Mouse (Mus musculus) midbrain, postnatal 0 days (tissue): Measurements from ENCODE around the gene Xylt1. TPM values are rescaled to one million over a fixed set of nuclear protein-coding genes. Genes with fewer than 3 reads are reported as not detected.

Experiments used
- ATAC-seq: fragments of 200-750 bp; cut with Nextera tagmentation; 2 replicates; pipeline ENCODE4 v1.8.0; 2017; ENCODE audit warnings: moderate number of reproducible peaks, mild to moderate bottlenecking, moderate TSS enrichment, moderate library complexity; ENCODE audit not compliant: low FRiP score
- DNase-seq: peaks from one replicate; pipeline ENCODE4 v3.0.0-alpha.2; 2015; ENCODE audit warnings: low spot score
- H3K27ac ChIP-seq: fragments of 300-500 bp; sonication (generic); 2 replicates; pipeline ENCODE4 v1.5.1; 2014; ENCODE audit warnings: low read depth, mild to moderate bottlenecking, low read length, mixed read lengths
- H3K27me3 ChIP-seq: fragments of 300-500 bp; sonication (generic); 2 replicates; pipeline ENCODE4 v1.6.1; 2014; ENCODE audit warnings: low read length, control low read depth, mixed read lengths; ENCODE audit not compliant: insufficient read depth
- H3K36me3 ChIP-seq: fragments of 300-500 bp; sonication (generic); 2 replicates; pipeline ENCODE4 v1.6.1; 2014; ENCODE audit warnings: low read length, control low read depth, mixed read lengths; ENCODE audit not compliant: insufficient read depth
- H3K4me1 ChIP-seq: fragments of 300-500 bp; sonication (generic); 2 replicates; pipeline ENCODE4 v1.6.1; 2014; ENCODE audit warnings: mild to moderate bottlenecking, control low read depth, antibody characterized with exemption, low read length, mixed read lengths; ENCODE audit not compliant: insufficient read depth
- H3K4me2 ChIP-seq: fragments of 300-500 bp; sonication (generic); 2 replicates; pipeline ENCODE4 v1.6.1; 2014; ENCODE audit warnings: low read depth, mild to moderate bottlenecking, low read length, mixed read lengths; ENCODE audit not compliant: poor library complexity, severe bottlenecking
- H3K4me3 ChIP-seq: fragments of 300-500 bp; sonication (generic); 2 replicates; pipeline ENCODE4 v1.5.1; 2014; ENCODE audit warnings: low read depth, mild to moderate bottlenecking, low read length, moderate library complexity
- H3K9ac ChIP-seq: fragments of 300-500 bp; sonication (generic); replicated peaks from 2 replicates; pipeline ENCODE4 v1.6.1; 2014; ENCODE audit warnings: mild to moderate bottlenecking, low read length, moderate library complexity, mixed read lengths; ENCODE audit not compliant: poor library complexity, severe bottlenecking
- H3K9me3 ChIP-seq: fragments of 300-500 bp; sonication (generic); 2 replicates; pipeline ENCODE4 v1.6.1; 2016; ENCODE audit warnings: low read length, control low read depth
- CTCF ChIP-seq: IDR thresholded peaks from 2 replicates; pipeline ENCODE4 v1.5.1; 2016; ENCODE audit warnings: antibody characterized with exemption, mild to moderate bottlenecking
- WGBS: fragments of 180-500 bp; shearing (Covaris S2); extraction: QIAGEN DNeasy Blood & Tissue Kit; methylation state at CpG from one replicate; pipeline ENCODE4 v1.1.7; 2014; 5-methylcytosine and 5-hydroxymethylcytosine counted together
- polyA plus RNA-seq: library from polyadenylated mRNA; unstranded; fragments of >200 nt; fragmentation: Nextera tagmentation; extraction: Ambion mirVana; gene quantifications from 2 replicates; pipeline ENCODE4 v1.2.1, GENCODE M21; 2015
- total RNA-seq: library from RNA; depleted of rRNA; stranded (reverse); fragments of >200 nt; gene quantifications from 2 replicates; pipeline ENCODE4 v1.2.3, GENCODE M21; 2014

Gene Xylt1
- total and polyA plus RNA-seq, 2 experiments from 2014 or later = 2.5 to 16.4 TPM

DNA sequence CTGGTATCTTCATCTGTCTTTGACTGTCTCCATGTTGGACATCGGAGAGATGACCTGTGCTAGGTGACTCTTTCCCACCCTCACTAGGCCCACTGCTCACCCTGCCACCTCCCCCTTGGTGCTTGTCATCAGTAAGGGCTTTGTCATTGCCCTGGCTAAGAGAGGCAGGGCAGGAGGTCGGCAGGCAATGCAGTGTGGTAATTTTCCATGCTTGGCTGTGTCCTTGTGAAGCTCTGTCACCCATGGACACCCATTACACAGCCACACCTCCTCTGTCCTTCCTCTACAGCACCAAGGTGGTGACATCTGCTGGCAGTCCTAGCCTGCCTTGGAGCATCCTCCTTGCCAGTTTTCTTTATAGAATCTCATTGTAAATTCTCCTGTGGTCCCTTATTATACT is 101.9 kb downstream of the Xylt1 start:
- Histone ChIP-seq H3K27me3 (no peaks in the 10 kb centered on the region), H3K4me3 (no peak overlapping the region), H3K9ac (no peak overlapping the region), H3K36me3 (no peaks in the 10 kb centered on the region), H3K9me3 (no peaks in the 10 kb centered on the region), H3K4me2 (no peak overlapping the region), H3K27ac (no peak overlapping the region), H3K4me1 (no peaks in the 10 kb centered on the region)
- DNase-seq (no peak), ATAC-seq (no peak)
- WGBS = 75% methylated on average over 2 of the region's 2 CpGs
- no peak for TF ChIP-seq CTCF

DNA sequence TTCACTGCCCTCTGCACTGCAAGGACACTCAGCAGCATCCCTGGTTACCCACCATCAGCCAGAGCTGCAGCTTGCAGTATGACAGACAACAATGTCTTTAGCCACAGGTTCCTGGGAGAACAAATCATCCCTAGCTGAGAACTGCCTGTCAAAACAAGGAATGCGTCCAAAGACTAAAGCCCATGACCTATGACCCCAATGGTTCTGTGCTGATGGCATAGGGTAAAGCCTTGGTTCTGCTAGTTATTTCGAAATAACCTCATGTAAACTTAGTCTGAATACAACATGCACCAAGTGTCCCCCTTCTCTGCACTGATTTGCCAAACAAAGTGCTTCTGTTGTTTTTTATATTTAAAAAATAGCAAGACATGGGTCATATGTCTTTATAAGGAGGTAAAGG is 103.8 kb downstream of the Xylt1 start:
- no peaks in the 10 kb centered on the region for H3K36me3 ChIP-seq
- no peak for TF ChIP-seq CTCF
- H3K27ac ChIP-seq = no peak overlapping the region
- no peak overlapping the region for H3K4me2 ChIP-seq
- H3K4me1 ChIP-seq = no peaks in the 10 kb centered on the region
- no peaks in the 10 kb centered on the region for H3K9me3 ChIP-seq
- WGBS = 70% methylated on average over 2 of the region's 2 CpGs
- no peak overlapping the region for H3K9ac ChIP-seq
- ATAC-seq (no peak), DNase-seq (no peak)
- no peaks in the 10 kb centered on the region for H3K27me3 ChIP-seq
- H3K4me3 ChIP-seq = no peak overlapping the region

DNA sequence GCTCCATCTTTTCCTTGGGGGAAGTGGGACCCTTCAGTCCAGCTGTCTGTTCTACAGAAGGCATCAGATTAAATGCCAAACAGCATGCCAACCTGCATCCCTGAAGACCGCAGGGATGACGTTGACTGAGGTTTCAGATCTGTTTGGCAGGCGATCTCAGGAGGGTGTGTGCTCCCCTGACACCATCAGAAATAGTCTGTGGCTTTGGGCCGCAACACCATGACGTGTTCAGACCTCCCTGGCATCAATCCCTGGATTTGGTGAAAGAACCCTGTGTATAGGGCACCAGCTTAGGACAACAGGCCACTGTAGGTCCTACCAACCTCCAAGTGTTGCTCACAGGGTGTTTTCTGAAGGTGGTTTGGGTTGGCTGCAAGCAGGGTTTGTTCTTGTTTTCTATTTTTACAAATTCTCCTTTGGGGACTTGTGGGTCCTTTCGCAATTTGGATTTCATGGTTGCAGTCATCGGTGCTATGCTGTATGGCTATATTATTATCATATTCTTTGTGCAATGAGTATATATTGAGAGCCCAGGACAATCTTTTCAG is 104.3 kb downstream of the Xylt1 start:
- Histone ChIP-seq H3K36me3 (no peaks in the 10 kb centered on the region), H3K4me3 (no peak overlapping the region), H3K4me2 (no peak overlapping the region), H3K4me1 (no peaks in the 10 kb centered on the region), H3K9me3 (no peaks in the 10 kb centered on the region), H3K27me3 (no peaks in the 10 kb centered on the region), H3K27ac (no peak overlapping the region), H3K9ac (no peak overlapping the region)
- no peak for TF ChIP-seq CTCF
- ATAC-seq (no peak), DNase-seq (no peak)
- 85% methylated on average over 7 of the region's 7 CpGs for WGBS

GRCm38 (mm10) chr7:117486425-117487172 is 105.8 kb downstream of the Xylt1 start:
- 82% methylated on average over 7 of the region's 7 CpGs for WGBS
- no peak overlapping the region for H3K27ac ChIP-seq
- no peaks in the 10 kb centered on the region for H3K9me3 ChIP-seq
- H3K27me3 ChIP-seq = no peaks in the 10 kb centered on the region
- H3K4me2 ChIP-seq = no peak overlapping the region
- no peak overlapping the region for H3K4me3 ChIP-seq
- no peak for TF ChIP-seq CTCF
- DNase-seq (no peak), ATAC-seq (no peak)
- H3K4me1 ChIP-seq = no peaks in the 10 kb centered on the region
- no peak overlapping the region for H3K9ac ChIP-seq
- no peaks in the 10 kb centered on the region for H3K36me3 ChIP-seq

DNA sequence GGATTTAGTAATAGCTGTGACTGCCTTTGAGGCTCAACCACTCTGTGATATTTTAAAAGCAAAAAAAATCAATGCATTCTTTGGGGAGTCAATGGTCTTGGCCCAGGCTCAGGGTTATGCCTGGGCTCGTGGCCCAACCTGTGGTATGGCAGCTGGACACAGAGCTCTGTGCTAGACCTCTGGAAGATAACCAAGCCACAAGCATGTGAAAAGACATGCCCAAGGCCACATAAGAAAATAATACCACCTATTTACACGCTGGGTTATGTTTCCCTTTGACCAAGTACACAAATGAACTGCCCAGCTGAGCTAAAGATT is 106.4 kb downstream of the Xylt1 start:
- no peak for ATAC-seq
- Histone ChIP-seq H3K27ac (no peak overlapping the region), H3K9ac (no peak overlapping the region), H3K9me3 (no peaks in the 10 kb centered on the region), H3K4me2 (no peak overlapping the region), H3K27me3 (no peaks in the 10 kb centered on the region), H3K36me3 (no peaks in the 10 kb centered on the region), H3K4me3 (no peak overlapping the region), H3K4me1 (no peaks in the 10 kb centered on the region)
- no peak for DNase-seq
- no peak for TF ChIP-seq CTCF
- WGBS = 88% methylated on average over 2 of the region's 2 CpGs

DNA sequence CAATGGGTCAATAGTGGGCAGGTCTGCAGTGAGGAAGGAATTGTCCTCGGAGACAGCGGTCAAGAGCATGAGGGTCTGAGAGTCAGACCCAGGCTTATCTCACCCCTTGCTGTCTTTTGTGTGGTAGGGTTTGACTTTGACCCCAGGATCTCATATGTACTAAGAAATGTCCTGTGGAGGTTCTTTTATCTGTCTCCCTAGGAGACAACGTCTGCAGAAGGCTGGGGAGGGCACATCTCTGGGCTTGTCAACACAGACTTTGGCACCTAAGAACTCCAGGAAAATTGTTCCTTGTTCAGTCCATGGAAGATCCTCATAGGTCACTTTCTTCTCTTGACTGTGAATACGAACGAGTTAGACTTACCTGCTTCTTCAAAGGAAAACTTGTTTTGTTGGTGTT is 109.2 kb downstream of the Xylt1 start:
- ATAC-seq (no peak), DNase-seq (no peak)
- WGBS = 63% methylated on average over 5 of the region's 5 CpGs
- TF ChIP-seq CTCF = no peak
- Histone ChIP-seq H3K36me3 (no peaks in the 10 kb centered on the region), H3K4me3 (no peak overlapping the region), H3K9ac (no peak overlapping the region), H3K27ac (no peak overlapping the region), H3K27me3 (no peaks in the 10 kb centered on the region), H3K9me3 (no peaks in the 10 kb centered on the region), H3K4me1 (no peaks in the 10 kb centered on the region; the same call in 1 of the 2 replicates), H3K4me2 (no peak overlapping the region)
